ENCODE assay signal across 8 mouse cellular contexts in the genomic region with DNA sequence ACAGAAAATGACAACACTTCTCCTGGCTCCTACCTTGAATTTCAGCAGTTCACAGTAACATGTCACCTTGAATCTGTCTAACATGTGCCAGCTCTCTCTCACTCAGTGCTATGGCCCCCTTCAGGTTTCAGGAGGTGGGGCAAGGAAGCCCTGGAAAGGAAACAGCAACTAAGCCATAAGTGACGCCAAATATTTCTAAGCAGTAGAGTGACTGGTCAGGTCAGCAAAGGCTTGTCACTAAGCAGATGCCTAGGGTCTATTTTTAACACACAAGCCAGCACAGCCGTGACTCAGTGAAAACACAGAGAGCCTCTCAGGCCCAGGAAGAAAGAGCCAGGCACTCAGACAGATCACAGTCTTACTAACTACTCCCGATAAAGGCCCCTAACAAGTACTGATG. TPM values are rescaled to one million over a fixed set of nuclear protein-coding genes. Genes with fewer than 3 reads are reported as not detected.
DNase-seq lines count a peak whose midpoint lies in the region; ATAC-seq and TF ChIP-seq lines count a peak whose summit lies in the region.

No protein-coding gene starts in this region.

- ATAC-seq in heart, embryonic 11.5 days (replicated peaks; ENCODE audit: insufficient number of reproducible peaks, low FRiP score, low TSS enrichment), result peak; percentile 78

- TF ChIP-seq CTCF in kidney, adult 2 months (conservative IDR thresholded peaks at IDR 0.05; ENCODE audit: insufficient read depth, insufficient read length, low read depth, low read length), result no peak

- no peaks in the 10 kb centered on the region for H3K27me3 ChIP-seq in kidney, adult 2 months (replicated peaks; ENCODE audit: control insufficient read depth, insufficient read depth, low read length)
- H3K27me3 ChIP-seq in heart, embryonic 11.5 days (ENCODE audit: control insufficient read depth, insufficient read depth, low read length), result no peaks in the 10 kb centered on the region

- H3K9me3 ChIP-seq in heart, embryonic 11.5 days (replicated peaks; ENCODE audit: control insufficient read depth, low read length), result no peaks in the 10 kb centered on the region

- no peak overlapping the region for H3K4me3 ChIP-seq in kidney, adult 2 months (ENCODE audit: insufficient read depth, low read depth, low read length)
- H3K4me3 ChIP-seq in heart, embryonic 11.5 days (ENCODE audit: low read depth, low read length), result no peak overlapping the region

- H3K9ac ChIP-seq in heart, embryonic 11.5 days (ENCODE audit: low read depth, low read length), result no peak overlapping the region

- peak overlapping the region; percentile 48 for H3K4me2 ChIP-seq in heart, embryonic 11.5 days

- TF ChIP-seq POLR2A in kidney, adult 2 months (IDR thresholded peaks at IDR 0.05; ENCODE audit: low read depth, low read length), result no peak

- intact Hi-C loops in left cerebral cortex, postnatal 36 days (cut with DNase I), result no loop called here

- WGBS in kidney, adult 2 months, result 41% methylated on average over 3 of the region's 3 CpGs
- WGBS in heart, embryonic 11.5 days (ENCODE audit: insufficient replicate concordance), result 19% methylated on average over 3 of the region's 3 CpGs

- peaks cover 4% of the 10 kb centered on the region; the same call in 1 of the 2 replicates for H3K4me1 ChIP-seq in kidney, adult 2 months (ENCODE audit: control insufficient read depth, insufficient read depth, low read length)
- H3K4me1 ChIP-seq in heart, embryonic 11.5 days (ENCODE audit: control insufficient read depth, insufficient read depth, low read length), result peaks cover 30% of the 10 kb centered on the region

- H3K27ac ChIP-seq in kidney, adult 2 months (ENCODE audit: insufficient read depth, low read depth, low read length), result no peak overlapping the region
- H3K27ac ChIP-seq in heart, embryonic 11.5 days (ENCODE audit: low read depth, low read length), result peak overlapping the region; percentile 90

- DNase-seq in kidney, adult 2 months, result peak; percentile 3
- DNase-seq in kidney, adult 8-10 months, result no peak
- DNase-seq in adrenal gland, adult 8-10 months, result peak; percentile 16
- DNase-seq in lung, postnatal 36 days, result peak; percentile 24
- DNase-seq in left cerebral cortex, postnatal 36 days (ENCODE audit: low spot score in 2 of 2), result no peak
- no peak for DNase-seq in layer of hippocampus, adult 8-10 months (ENCODE audit: low spot score in 2 of 2)
- DNase-seq in urinary bladder, postnatal 36 days (ENCODE audit: low spot score in 2 of 2), result no peak

- H3K36me3 ChIP-seq in kidney, adult 2 months (ENCODE audit: control insufficient read depth, insufficient read depth, low read length), result peaks cover 4% of the 10 kb centered on the region
- H3K36me3 ChIP-seq in heart, embryonic 11.5 days (ENCODE audit: control insufficient read depth, insufficient read depth, low read length), result peaks cover 6% of the 10 kb centered on the region

RNA-seq across cellular contexts. Expression of a gene that starts 6.6 kb away (rescaled TPM):
- 7.1 and 9.9 TPM in 2 replicates for polyA plus RNA-seq in kidney, adult 2 months (2012; rRNA removed)
- total RNA-seq in adrenal gland, adult 8-10 months (2022), result 10 to 100 TPM; 49.2 to 64.3 (median 59.1) TPM
- polyA plus RNA-seq in heart, embryonic 11.5 days (2014; fragmentation: Nextera tagmentation; extraction: Ambion mirVana), result 27.4 and 29.1 TPM in 2 replicates
- total RNA-seq in left cerebral cortex, postnatal 36 days (2021), result 10 to 100 TPM; 21.7 to 35.5 TPM
- 10 to 100 TPM; 43.9 to 50.5 (median 46.7) TPM for total RNA-seq in layer of hippocampus, adult 8-10 months (2022)

RNA-seq across cellular contexts. Expression of a gene that starts 16.7 kb away (rescaled TPM):
- 0.45 and 0.72 TPM in 2 replicates for polyA plus RNA-seq in kidney, adult 2 months (2012; rRNA removed)
- under 1 TPM in 3 of 4 experiments, not detected in 1; 0.22 to 0.31 (median 0.23) TPM for total RNA-seq in adrenal gland, adult 8-10 months (2022)
- polyA plus RNA-seq in heart, embryonic 11.5 days (2014; fragmentation: Nextera tagmentation; extraction: Ambion mirVana), result not detected in 2 replicates
- not detected for total RNA-seq in left cerebral cortex, postnatal 36 days (2021)
- not detected for total RNA-seq in layer of hippocampus, adult 8-10 months (2022)

RNA-seq across cellular contexts. Expression of a gene that starts 38.8 kb away (rescaled TPM):
- polyA plus RNA-seq in kidney, adult 2 months (2012; rRNA removed), result 0.56 and 1.4 TPM in 2 replicates
- total RNA-seq in adrenal gland, adult 8-10 months (2022), result under 1 TPM in 3 of 4 experiments, not detected in 1; 0.46 to 0.75 (median 0.49) TPM
- 0.82 TPM in 1 of 2 replicates, not detected in the other for polyA plus RNA-seq in heart, embryonic 11.5 days (2014; fragmentation: Nextera tagmentation; extraction: Ambion mirVana)
- not detected for total RNA-seq in left cerebral cortex, postnatal 36 days (2021)
- total RNA-seq in layer of hippocampus, adult 8-10 months (2022), result not detected

Comparison
In these comparisons a context has a peak if more than half of its experiments do, and no peak if none do; other contexts are left out.
1. DNase-seq: peak in kidney, adult 2 months (single experiment), adrenal gland, adult 8-10 months (single experiment) and lung, postnatal 36 days (single experiment); none in kidney, adult 8-10 months (0 of 2), left cerebral cortex, postnatal 36 days (0 of 2), layer of hippocampus, adult 8-10 months (0 of 2) and urinary bladder, postnatal 36 days (0 of 2).